Mouse (Mus musculus): ENCODE data around the gene Rtp4.

Rtp4 gene

DNA sequence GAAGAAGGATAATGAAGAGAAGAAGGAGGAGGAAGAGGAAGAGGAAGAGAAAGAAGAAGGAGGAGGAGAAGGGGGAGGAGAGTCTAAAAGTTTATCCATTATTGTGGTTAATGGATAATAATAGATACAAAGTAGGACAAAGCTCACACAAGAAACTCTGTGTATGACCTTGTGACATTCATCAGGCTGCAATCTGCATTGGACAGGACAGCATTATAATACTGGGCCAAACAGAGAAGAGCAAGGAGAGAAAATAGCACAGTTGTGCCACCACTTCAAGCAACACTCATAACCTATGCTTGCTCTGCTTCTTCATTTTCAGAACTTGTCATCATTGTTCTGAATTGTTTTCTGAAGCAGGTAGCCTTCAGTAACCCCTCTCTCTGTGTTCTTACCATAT is 72.4 kb downstream of the Rtp4 start:
- no peak for DNase-seq

DNA sequence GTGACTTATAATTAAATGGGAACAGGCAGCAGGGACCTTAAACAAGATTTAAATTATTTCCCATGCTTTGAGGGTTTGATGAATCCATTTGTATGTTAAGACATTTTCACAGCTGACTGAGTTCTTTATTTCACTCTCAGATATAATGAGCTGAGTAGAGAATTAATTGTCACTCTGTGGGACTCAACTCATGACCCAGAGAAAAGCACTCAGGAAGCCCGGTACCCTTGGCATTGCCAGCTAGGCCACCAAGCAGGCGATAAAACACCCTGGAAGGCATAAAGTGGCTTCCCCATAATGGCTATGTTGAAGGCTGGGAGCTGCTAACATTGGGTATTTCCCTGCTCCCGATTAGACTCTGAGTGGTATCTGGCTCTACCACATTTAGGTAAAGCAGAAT is 76.6 kb downstream of the Rtp4 start:
- DNase-seq, result no peak

DNA sequence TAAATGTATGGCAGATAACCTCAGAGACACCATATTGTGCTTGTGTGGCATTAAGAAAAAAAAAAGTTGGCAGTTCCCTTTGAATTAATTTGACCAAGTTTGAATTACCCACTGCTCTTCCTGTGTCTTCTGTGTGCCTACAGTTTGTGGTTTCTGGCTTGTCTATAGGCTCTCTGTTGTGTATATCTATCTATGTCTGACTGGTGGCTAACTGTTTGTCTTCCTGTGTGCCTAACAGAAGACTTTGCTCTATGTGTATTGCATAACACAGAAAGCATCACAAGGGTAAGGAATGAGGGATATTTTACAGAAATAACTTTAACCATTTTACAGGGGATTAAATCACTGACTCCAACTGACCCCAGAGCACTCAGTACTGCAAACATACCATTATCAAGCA is 77.9 kb downstream of the Rtp4 start:
- no peak for DNase-seq

GRCm38 (mm10) chr16:23606220-23606619 is 86.1 kb downstream of the Rtp4 start:
- no peak for DNase-seq

GRCm38 (mm10) chr16:23606651-23607050 is 86.6 kb downstream of the Rtp4 start:
- DNase-seq, result no peak

DNA sequence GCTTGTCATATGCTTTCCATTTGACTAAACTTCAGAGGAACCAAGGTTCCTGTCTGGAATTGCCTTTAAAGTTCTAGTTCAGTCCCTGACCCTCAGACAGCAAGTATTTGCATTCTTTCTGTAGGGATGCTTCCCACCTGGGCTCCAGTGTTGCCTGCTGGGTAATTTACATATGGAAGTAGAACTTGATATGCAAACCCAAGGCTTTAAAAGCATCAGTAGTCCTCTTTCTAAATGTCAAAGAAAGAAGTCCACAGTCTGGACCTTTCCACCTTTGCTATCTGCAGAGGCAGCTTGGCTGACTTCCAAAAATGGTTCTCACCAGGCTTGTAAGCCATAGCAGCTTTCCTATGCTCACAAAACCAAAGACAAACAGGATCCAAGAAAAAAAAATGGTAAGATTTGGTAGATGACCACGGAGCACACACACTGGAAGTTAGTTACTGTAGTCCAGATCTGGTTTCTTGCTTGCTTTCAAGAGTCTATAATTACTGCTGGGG is 87.9 kb downstream of the Rtp4 start:
- no peak for DNase-seq

GRCm38 (mm10) chr16:23609748-23610185 is 89.7 kb downstream of the Rtp4 start:
- peak; percentile 13 for DNase-seq

- DNase-seq, result no peak
Observed at GRCm38 (mm10) chr16:23624205-23624604, 104.1 kb downstream of the Rtp4 start.

- DNase-seq, result no peak
Observed at GRCm38 (mm10) chr16:23631531-23631930, 111.4 kb downstream of the Rtp4 start.

- no peak for DNase-seq
Observed at GRCm38 (mm10) chr16:23632681-23633080, 112.6 kb downstream of the Rtp4 start.

- no peak for DNase-seq
Observed at GRCm38 (mm10) chr16:23653028-23653427, 132.9 kb downstream of the Rtp4 start.

- DNase-seq, result no peak
Observed at GRCm38 (mm10) chr16:23653479-23653878, 133.4 kb downstream of the Rtp4 start.

- no peak for DNase-seq
Observed at GRCm38 (mm10) chr16:23659597-23660531, 139.8 kb downstream of the Rtp4 start.
